Mouse (Mus musculus) hindbrain, embryonic 15.5 days (tissue): ENCODE measurements around the gene Pold2. TPM values are rescaled to one million over a fixed set of nuclear protein-coding genes. Genes with fewer than 3 reads are reported as not detected.

Experiments used
- ATAC-seq: fragments of 200-750 bp; cut with Nextera tagmentation; 2 replicates; pipeline ENCODE4 v1.8.0; 2017; ENCODE audit warnings: low read depth, moderate number of reproducible peaks, moderate TSS enrichment; ENCODE audit not compliant: low FRiP score
- H3K27ac ChIP-seq: fragments of 300-500 bp; sonication (generic); replicated peaks from 2 replicates; pipeline ENCODE4 v1.5.1; 2015; ENCODE audit warnings: mild to moderate bottlenecking, inconsistent platforms
- H3K27me3 ChIP-seq: fragments of 300-500 bp; sonication (generic); 2 replicates; pipeline ENCODE4 v1.6.1; 2015; ENCODE audit warnings: control low read depth, inconsistent platforms
- H3K36me3 ChIP-seq: fragments of 300-500 bp; sonication (generic); 2 replicates; pipeline ENCODE4 v1.6.1; 2015; ENCODE audit warnings: control low read depth, inconsistent platforms
- H3K4me1 ChIP-seq: fragments of 300-500 bp; sonication (generic); replicated peaks from 2 replicates; pipeline ENCODE4 v1.6.1; 2015; ENCODE audit warnings: control low read depth, inconsistent platforms
- H3K4me2 ChIP-seq: fragments of 300-500 bp; sonication (generic); 2 replicates; pipeline ENCODE4 v1.6.1; 2015; ENCODE audit warnings: moderate library complexity, mild to moderate bottlenecking, inconsistent platforms
- H3K4me3 ChIP-seq: fragments of 300-500 bp; sonication (generic); 2 replicates; pipeline ENCODE4 v1.5.1; 2015; ENCODE audit warnings: mild to moderate bottlenecking, inconsistent platforms
- H3K9ac ChIP-seq: fragments of 300-500 bp; sonication (generic); 2 replicates; pipeline ENCODE4 v1.6.1; 2015; ENCODE audit warnings: inconsistent platforms
- H3K9me3 ChIP-seq: fragments of 300-500 bp; sonication (generic); 2 replicates; pipeline ENCODE4 v1.6.1; 2016; ENCODE audit warnings: control low read depth, inconsistent platforms
- WGBS: fragments of 180-500 bp; shearing (Covaris S2); methylation state at CpG from one replicate; pipeline ENCODE4 v1.1.7; 2015; 5-methylcytosine and 5-hydroxymethylcytosine counted together
- polyA plus RNA-seq: library from polyadenylated mRNA; unstranded; fragments of >200 nt; fragmentation: Nextera tagmentation; extraction: Ambion mirVana; gene quantifications from 2 replicates; pipeline ENCODE4 v1.2.1, GENCODE M21; 2015

Pold2 gene
- polyA plus RNA-seq, 1 experiment from 2014 or later: 67.3 TPM

DNA sequence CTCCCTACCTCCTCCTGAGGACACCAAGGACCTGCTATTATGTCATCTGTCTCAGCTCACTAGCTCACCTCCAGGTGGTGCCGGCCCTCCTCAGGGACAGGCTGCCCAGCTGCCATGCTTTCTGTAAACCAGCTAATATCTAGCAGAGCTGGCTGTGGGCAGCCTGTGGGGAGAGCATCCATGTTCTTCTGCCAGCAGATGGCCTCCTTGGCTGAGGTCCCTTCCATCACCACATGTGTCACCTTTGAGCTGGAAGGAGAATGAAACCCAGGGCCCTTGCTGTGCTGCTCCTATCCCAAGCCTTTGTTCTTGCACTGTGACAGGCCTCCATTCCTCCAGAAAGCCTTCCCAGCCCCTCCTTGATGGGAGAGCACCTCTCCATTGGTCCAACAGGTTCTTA lies 42.0 kb downstream of the Pold2 start:
- Histone ChIP-seq H3K4me3 (no peak overlapping the region), H3K36me3 (no peaks in the 10 kb centered on the region; the same call in 1 of the 2 replicates), H3K9me3 (no peaks in the 10 kb centered on the region), H3K4me1 (peaks cover 10% of the 10 kb centered on the region; the same call in 1 of the 2 replicates), H3K27me3 (no peaks in the 10 kb centered on the region), H3K27ac (no peak overlapping the region), H3K9ac (no peak overlapping the region), H3K4me2 (no peak overlapping the region)
- ATAC-seq: no peak
- 32% methylated on average over 1 of the region's 1 CpGs for WGBS

DNA sequence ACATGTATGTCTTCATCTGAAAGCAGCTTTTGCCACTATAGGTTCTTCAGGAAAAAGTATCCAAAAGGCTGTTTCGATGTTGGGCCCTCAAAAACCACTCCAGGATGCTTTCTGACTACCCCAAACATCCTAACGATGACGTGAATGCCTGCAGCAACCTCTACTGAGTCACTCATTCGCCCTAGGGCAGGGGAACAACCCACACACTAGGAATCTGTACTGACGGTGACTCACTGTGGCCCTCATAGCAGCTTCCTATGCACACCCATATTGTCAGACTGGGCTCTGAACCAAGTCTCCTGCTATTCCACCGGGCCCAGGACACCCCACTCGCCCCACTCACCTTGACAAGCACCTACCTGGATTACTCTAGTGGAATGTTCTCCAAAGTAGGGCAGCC lies 43.0 kb downstream of the Pold2 start:
- Histone ChIP-seq H3K4me2 (no peak overlapping the region), H3K27me3 (no peaks in the 10 kb centered on the region), H3K4me1 (peaks cover 10% of the 10 kb centered on the region; the same call in 1 of the 2 replicates), H3K4me3 (no peak overlapping the region), H3K9ac (no peak overlapping the region), H3K27ac (no peak overlapping the region), H3K9me3 (no peaks in the 10 kb centered on the region), H3K36me3 (no peaks in the 10 kb centered on the region; the same call in 1 of the 2 replicates)
- 92% methylated on average over 7 of the region's 7 CpGs for WGBS
- no peak for ATAC-seq

DNA sequence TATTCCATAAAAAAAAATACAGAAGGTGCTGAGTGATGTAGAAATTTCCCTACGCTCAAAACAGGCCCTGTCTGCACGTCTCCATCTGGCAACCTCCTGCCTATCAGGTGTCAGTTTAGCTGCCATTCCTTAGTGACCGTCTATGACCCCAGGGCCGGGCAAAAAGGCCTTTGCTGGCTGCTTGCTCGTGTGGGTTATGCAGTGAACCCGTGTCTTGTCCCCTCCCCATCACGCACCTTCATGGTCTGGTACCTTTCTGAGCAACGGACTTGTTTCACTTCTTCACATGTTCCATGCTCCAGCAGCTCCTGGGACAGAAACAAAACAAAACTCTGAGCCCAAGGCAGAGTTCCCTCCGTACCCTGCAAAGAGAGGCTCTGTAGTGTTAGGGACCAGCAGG lies 43.6 kb downstream of the Pold2 start:
- H3K27ac ChIP-seq: no peak overlapping the region

DNA sequence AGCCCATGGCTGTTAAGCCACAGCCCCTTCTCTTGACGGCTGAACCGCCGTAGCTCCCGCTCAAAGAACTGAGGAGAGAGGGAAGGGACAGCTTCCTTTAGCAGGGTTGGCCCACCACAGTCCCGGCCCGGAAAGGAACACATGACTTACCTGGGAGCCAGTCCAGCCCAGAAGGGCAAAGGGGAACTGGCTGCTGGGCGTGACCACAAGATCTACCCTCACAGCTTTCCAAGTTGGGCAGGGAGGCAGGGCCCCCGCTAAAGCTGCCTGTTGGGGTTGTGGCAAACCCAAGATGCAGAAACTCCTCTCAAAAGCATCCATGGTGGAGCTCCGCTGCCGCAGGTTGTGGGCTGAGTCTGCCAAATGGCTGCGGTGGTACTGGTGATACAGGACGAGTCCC lies 48.8 kb downstream of the Pold2 start:
- no peak overlapping the region for H3K27ac ChIP-seq
- WGBS: 92% methylated on average over 12 of the region's 12 CpGs
- H3K4me2 ChIP-seq: no peak overlapping the region
- H3K4me3 ChIP-seq: no peak overlapping the region
- no peak overlapping the region for H3K9ac ChIP-seq
- H3K9me3 ChIP-seq: no peaks in the 10 kb centered on the region
- no peaks in the 10 kb centered on the region for H3K27me3 ChIP-seq
- no peaks in the 10 kb centered on the region for H3K4me1 ChIP-seq
- H3K36me3 ChIP-seq: peaks cover 7% of the 10 kb centered on the region; the same call in 1 of the 2 replicates
- no peak for ATAC-seq

More for the DNA sequence above, 43.6 kb downstream of the Pold2 start:
- Histone ChIP-seq H3K36me3 (peaks cover under 1% of the 10 kb centered on the region; the same call in 1 of the 2 replicates), H3K9ac (no peak overlapping the region), H3K27me3 (no peaks in the 10 kb centered on the region), H3K4me1 (peaks cover 10% of the 10 kb centered on the region; the same call in 1 of the 2 replicates), H3K9me3 (no peaks in the 10 kb centered on the region), H3K4me3 (no peak overlapping the region), H3K4me2 (no peak overlapping the region)
- 89% methylated on average over 9 of the region's 9 CpGs for WGBS
- ATAC-seq: no peak

DNA sequence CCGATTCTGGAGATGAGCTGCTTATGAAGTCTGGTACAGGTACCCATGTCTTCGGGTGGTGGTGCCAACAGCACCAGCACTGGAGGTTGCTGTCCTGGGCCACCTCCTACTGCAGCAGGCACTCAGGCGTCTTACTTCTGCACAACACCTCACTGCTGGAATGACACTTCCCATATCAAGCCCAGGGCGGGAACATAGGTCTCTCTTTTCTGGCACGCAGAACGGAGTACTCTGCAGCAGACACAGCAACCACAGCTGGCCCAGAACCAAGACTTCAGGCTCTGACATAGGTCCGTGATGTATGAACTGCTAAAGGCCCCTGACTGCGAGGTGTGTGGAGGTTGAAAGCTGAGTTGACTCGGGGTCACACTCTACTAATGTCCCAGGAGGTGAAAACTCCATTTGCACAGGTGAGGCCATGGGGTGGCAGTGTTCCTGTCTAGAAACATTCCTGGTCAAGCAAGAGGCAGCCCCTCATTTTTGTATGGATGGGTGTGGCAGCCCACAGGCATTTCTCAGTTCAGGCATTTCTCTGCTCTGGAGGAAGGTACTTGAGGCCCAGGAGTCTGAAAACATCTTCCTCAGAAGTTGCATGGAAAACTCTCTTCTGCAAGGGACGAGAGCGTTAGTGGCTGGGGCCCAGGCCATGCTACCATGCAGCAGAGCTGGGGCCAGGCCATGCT lies 49.4 kb downstream of the Pold2 start:
- H3K36me3 ChIP-seq: peaks cover 7% of the 10 kb centered on the region; the same call in 1 of the 2 replicates
- no peaks in the 10 kb centered on the region for H3K27me3 ChIP-seq
- H3K4me3 ChIP-seq: no peak overlapping the region
- 93% methylated on average over 11 of the region's 11 CpGs for WGBS
- no peaks in the 10 kb centered on the region for H3K4me1 ChIP-seq
- H3K27ac ChIP-seq: no peak overlapping the region
- H3K9me3 ChIP-seq: no peaks in the 10 kb centered on the region
- no peak overlapping the region for H3K4me2 ChIP-seq
- ATAC-seq: no peak
- no peak overlapping the region for H3K9ac ChIP-seq

DNA sequence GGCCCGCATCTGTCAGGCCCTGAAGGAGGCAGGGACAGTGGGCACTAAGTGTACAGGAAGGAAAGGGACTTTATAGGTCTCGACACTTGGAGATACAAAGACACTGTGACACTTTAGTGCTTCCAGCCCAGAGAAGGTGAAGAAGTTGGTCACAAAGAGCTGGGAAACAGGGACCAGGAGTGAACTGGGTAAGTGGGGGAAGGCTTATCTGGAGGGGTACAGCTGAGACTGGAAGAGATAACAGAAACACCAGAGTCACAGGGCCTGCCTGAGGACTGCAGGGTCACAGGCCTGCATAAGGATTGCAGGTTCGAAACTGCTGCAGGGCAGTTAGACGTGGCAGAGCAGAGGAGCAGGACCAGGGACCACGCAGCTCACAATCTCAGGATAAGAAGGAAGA lies 50.2 kb downstream of the Pold2 start:
- no peak for ATAC-seq
- Histone ChIP-seq H3K36me3 (peaks cover 7% of the 10 kb centered on the region; the same call in 1 of the 2 replicates), H3K27me3 (no peaks in the 10 kb centered on the region), H3K27ac (no peak overlapping the region), H3K4me3 (no peak overlapping the region), H3K9me3 (no peaks in the 10 kb centered on the region), H3K4me2 (no peak overlapping the region), H3K4me1 (no peaks in the 10 kb centered on the region), H3K9ac (no peak overlapping the region)
- 93% methylated on average over 5 of the region's 5 CpGs for WGBS

DNA sequence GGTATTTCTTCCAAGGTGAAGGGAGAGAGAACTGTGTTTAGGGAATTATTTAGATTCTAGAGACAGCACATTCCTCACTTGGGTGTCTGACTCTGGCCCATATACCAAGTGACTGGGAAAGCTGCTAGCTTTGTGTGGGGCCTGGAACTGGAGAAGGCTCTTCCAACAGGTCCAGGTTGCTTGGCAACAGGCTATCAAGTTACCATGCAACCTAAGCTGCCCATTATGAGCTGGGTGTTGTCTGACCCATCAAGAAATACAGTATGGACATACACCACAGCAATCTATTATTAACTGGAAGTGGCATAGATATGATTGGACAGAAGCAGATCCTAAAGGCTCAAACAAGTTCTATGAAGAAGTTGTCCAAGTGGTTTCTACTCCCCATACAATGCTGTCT lies 52.7 kb downstream of the Pold2 start:
- H3K9me3 ChIP-seq: no peaks in the 10 kb centered on the region
- no peaks in the 10 kb centered on the region for H3K27me3 ChIP-seq
- no peak overlapping the region for H3K4me3 ChIP-seq
- no peak overlapping the region for H3K27ac ChIP-seq
- H3K4me1 ChIP-seq: no peaks in the 10 kb centered on the region
- no peak overlapping the region for H3K9ac ChIP-seq
- H3K4me2 ChIP-seq: no peak overlapping the region
- no peak for ATAC-seq
- peaks cover 7% of the 10 kb centered on the region; the same call in 1 of the 2 replicates for H3K36me3 ChIP-seq

Other genes with a start within 250 kb of the Pold2 start
- gene Mrps24, start 162.6 kb downstream of the Pold2 start, polyA plus RNA-seq: 192 and 196 TPM in 2 replicates
- gene Urgcp, start 115.9 kb downstream of the Pold2 start, polyA plus RNA-seq: 33.5 TPM in 2 replicates
- 134 and 139 TPM in 2 replicates for gene Dbnl, start 89.8 kb downstream of the Pold2 start, polyA plus RNA-seq
- 2.7 and 3.3 TPM in 2 replicates for gene Pgam2, start 74.6 kb downstream of the Pold2 start, polyA plus RNA-seq
- 7.3 TPM in 2 replicates for gene Polm, start 40.3 kb downstream of the Pold2 start, polyA plus RNA-seq
- 27.1 and 27.4 TPM in 2 replicates for gene Aebp1, start 16.3 kb downstream of the Pold2 start, polyA plus RNA-seq
- gene Myl7, start 20.5 kb upstream of the Pold2 start, polyA plus RNA-seq: 0.36 and 0.69 TPM in 2 replicates
- 5.7 and 5.8 TPM in 2 replicates for gene Gck, start 71.8 kb upstream of the Pold2 start, polyA plus RNA-seq
- 89.5 and 93.7 TPM in 2 replicates for gene Ykt6, start 77.4 kb upstream of the Pold2 start, polyA plus RNA-seq
- gene Camk2b, start 188.1 kb upstream of the Pold2 start, polyA plus RNA-seq: 125 and 145 TPM in 2 replicates